Mouse (Mus musculus): ENCODE data around the gene Cdk2. TPM values are rescaled to one million over a fixed set of nuclear protein-coding genes. Genes with fewer than 3 reads are reported as not detected.

The Cdk2 gene
- polyA plus RNA-seq, 1 experiment from 2014 or later = 151 TPM

DNA sequence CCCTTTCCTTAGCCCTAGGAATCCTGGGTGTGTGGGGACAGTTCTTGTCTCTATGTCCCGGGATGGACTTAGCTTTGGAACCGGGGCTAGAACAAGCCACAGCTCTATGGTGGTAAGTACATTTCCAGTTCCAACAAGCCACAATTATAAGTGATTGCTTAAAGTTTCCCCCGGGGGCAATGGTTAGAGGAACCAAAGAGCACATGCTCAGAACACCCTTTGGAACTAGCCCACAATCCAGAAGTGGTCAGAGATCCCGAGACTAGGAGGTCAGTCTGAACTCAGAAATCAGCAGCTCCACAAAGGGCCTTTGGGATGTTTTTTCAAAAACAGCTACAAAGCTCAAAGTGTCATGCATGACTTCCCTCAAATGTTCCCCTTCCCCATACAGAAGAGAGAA, 51.0 kb downstream of the Cdk2 start:
- Histone ChIP-seq H3K27me3 (ENCODE audit: control insufficient read depth, insufficient read depth, low read length) (no peaks in the 10 kb centered on the region), H3K27ac (replicated peaks; ENCODE audit: low read depth, low read length) (no peak overlapping the region), H3K4me2 (ENCODE audit: low read depth, severe bottlenecking) (no peak overlapping the region), H3K4me3 (ENCODE audit: low read depth, low read length) (no peak overlapping the region), H3K9me3 (ENCODE audit: control insufficient read depth, low read length) (no peaks in the 10 kb centered on the region), H3K36me3 (ENCODE audit: control insufficient read depth, insufficient read depth, low read length) (no peaks in the 10 kb centered on the region), H3K4me1 (ENCODE audit: control insufficient read depth, insufficient read depth, low read length) (no peaks in the 10 kb centered on the region), H3K9ac (ENCODE audit: low read length) (no peak overlapping the region)
- WGBS = 82% methylated on average over 4 of the region's 4 CpGs
- DNase-seq (ENCODE audit: low spot score) (no peak), ATAC-seq (ENCODE audit: insufficient number of reproducible peaks, low FRiP score, low TSS enrichment, low read depth) (no peak)

Other genes starting within 250 kb of the Cdk2 start
- gene Smarcc2, start 245.8 kb downstream of the Cdk2 start, polyA plus RNA-seq (2014; fragmentation: Nextera tagmentation; extraction: Ambion mirVana) = 96.5 and 105 TPM in 2 replicates
- gene Myl6, start 210.9 kb downstream of the Cdk2 start, polyA plus RNA-seq (2014; fragmentation: Nextera tagmentation; extraction: Ambion mirVana) = 656 and 696 TPM in 2 replicates
- 3.1 and 4.4 TPM in 2 replicates for gene Myl6b, start 206.3 kb downstream of the Cdk2 start, polyA plus RNA-seq (2014; fragmentation: Nextera tagmentation; extraction: Ambion mirVana)
- gene Esyt1, start 179.2 kb downstream of the Cdk2 start, polyA plus RNA-seq (2014; fragmentation: Nextera tagmentation; extraction: Ambion mirVana) = 7.6 and 8.9 TPM in 2 replicates
- 15.3 and 19.4 TPM in 2 replicates for gene Zc3h10, start 157.3 kb downstream of the Cdk2 start, polyA plus RNA-seq (2014; fragmentation: Nextera tagmentation; extraction: Ambion mirVana)
- 4,010 and 4,046 TPM in 2 replicates for gene Rpl41, start 155.7 kb downstream of the Cdk2 start, polyA plus RNA-seq (2014; fragmentation: Nextera tagmentation; extraction: Ambion mirVana)
- gene Pa2g4, start 139.0 kb downstream of the Cdk2 start, polyA plus RNA-seq (2014; fragmentation: Nextera tagmentation; extraction: Ambion mirVana) = 274 and 289 TPM in 2 replicates
- 7.6 and 8.1 TPM in 2 replicates for gene Erbb3, start 115.4 kb downstream of the Cdk2 start, polyA plus RNA-seq (2014; fragmentation: Nextera tagmentation; extraction: Ambion mirVana)
- 831 and 876 TPM in 2 replicates for gene Rps26, start 78.3 kb downstream of the Cdk2 start, polyA plus RNA-seq (2014; fragmentation: Nextera tagmentation; extraction: Ambion mirVana)
- gene Ikzf4, start 59.0 kb downstream of the Cdk2 start, polyA plus RNA-seq (2014; fragmentation: Nextera tagmentation; extraction: Ambion mirVana) = 3.2 and 3.4 TPM in 2 replicates
- gene Suox, start 31.0 kb downstream of the Cdk2 start, polyA plus RNA-seq (2014; fragmentation: Nextera tagmentation; extraction: Ambion mirVana) = 12.2 and 12.3 TPM in 2 replicates
- 62.4 and 62.5 TPM in 2 replicates for gene Rab5b, start 8.8 kb downstream of the Cdk2 start, polyA plus RNA-seq (2014; fragmentation: Nextera tagmentation; extraction: Ambion mirVana)
- gene Pmel, start 836 bp downstream of the Cdk2 start, polyA plus RNA-seq (2014; fragmentation: Nextera tagmentation; extraction: Ambion mirVana) = 0.34 and 0.87 TPM in 2 replicates
- gene Dgka, start 39.8 kb upstream of the Cdk2 start, polyA plus RNA-seq (2014; fragmentation: Nextera tagmentation; extraction: Ambion mirVana) = 5.4 and 6.5 TPM in 2 replicates
- gene Pym1, start 42.9 kb upstream of the Cdk2 start, polyA plus RNA-seq (2014; fragmentation: Nextera tagmentation; extraction: Ambion mirVana) = 49.4 and 52.4 TPM in 2 replicates
- 0.35 and 0.55 TPM in 2 replicates for gene Mmp19, start 85.9 kb upstream of the Cdk2 start, polyA plus RNA-seq (2014; fragmentation: Nextera tagmentation; extraction: Ambion mirVana)
- gene Dnajc14, start 99.0 kb upstream of the Cdk2 start, polyA plus RNA-seq (2014; fragmentation: Nextera tagmentation; extraction: Ambion mirVana) = 33.3 and 37.8 TPM in 2 replicates
- 18.9 and 22.2 TPM in 2 replicates for gene Tmem198b, start 99.3 kb upstream of the Cdk2 start, polyA plus RNA-seq (2014; fragmentation: Nextera tagmentation; extraction: Ambion mirVana)
- gene Sarnp, start 112.3 kb upstream of the Cdk2 start, polyA plus RNA-seq (2014; fragmentation: Nextera tagmentation; extraction: Ambion mirVana) = 285 and 295 TPM in 2 replicates
- gene Ormdl2, start 116.6 kb upstream of the Cdk2 start, polyA plus RNA-seq (2014; fragmentation: Nextera tagmentation; extraction: Ambion mirVana) = 51.8 and 54.5 TPM in 2 replicates
- gene Gdf11, start 186.7 kb upstream of the Cdk2 start, polyA plus RNA-seq (2014; fragmentation: Nextera tagmentation; extraction: Ambion mirVana) = 17.5 and 18.1 TPM in 2 replicates
- gene Cd63, start 196.0 kb upstream of the Cdk2 start, polyA plus RNA-seq (2014; fragmentation: Nextera tagmentation; extraction: Ambion mirVana) = 425 and 427 TPM in 2 replicates
- 7.7 and 7.8 TPM in 2 replicates for gene Rdh5, start 217.9 kb upstream of the Cdk2 start, polyA plus RNA-seq (2014; fragmentation: Nextera tagmentation; extraction: Ambion mirVana)
- gene Bloc1s1, start 219.0 kb upstream of the Cdk2 start, polyA plus RNA-seq (2014; fragmentation: Nextera tagmentation; extraction: Ambion mirVana) = 203 and 211 TPM in 2 replicates
- 0.10 and 0.12 TPM in 2 replicates for gene Itga7, start 228.8 kb upstream of the Cdk2 start, polyA plus RNA-seq (2014; fragmentation: Nextera tagmentation; extraction: Ambion mirVana)